Mouse (Mus musculus) adrenal gland, adult 2 months (tissue): ENCODE results near the gene Pjvk. TPM values are rescaled to one million over a fixed set of nuclear protein-coding genes. Genes with fewer than 3 reads are reported as not detected.

ENCODE experiments used
- DNase-seq: peaks from one replicate; pipeline ENCODE4 v3.0.0; 2021
- polyA plus RNA-seq: library from polyadenylated mRNA; depleted of rRNA; stranded (reverse); fragments of >200 nt; gene quantifications from 2 replicates; pipeline ENCODE4 v1.2.3, GENCODE M21; 2012
- total RNA-seq, 2 experiments: library from RNA; stranded (reverse); gene quantifications; 2 replicates each; pipeline ENCODE4 v1.2.3; 2021

Gene Pjvk
- total and polyA plus RNA-seq, 3 experiments = 0.24 TPM; not detected in 2

GRCm38 (mm10) chr2:76671641-76672040 lies 23.4 kb downstream of the Pjvk start:
- no peak for DNase-seq

DNA sequence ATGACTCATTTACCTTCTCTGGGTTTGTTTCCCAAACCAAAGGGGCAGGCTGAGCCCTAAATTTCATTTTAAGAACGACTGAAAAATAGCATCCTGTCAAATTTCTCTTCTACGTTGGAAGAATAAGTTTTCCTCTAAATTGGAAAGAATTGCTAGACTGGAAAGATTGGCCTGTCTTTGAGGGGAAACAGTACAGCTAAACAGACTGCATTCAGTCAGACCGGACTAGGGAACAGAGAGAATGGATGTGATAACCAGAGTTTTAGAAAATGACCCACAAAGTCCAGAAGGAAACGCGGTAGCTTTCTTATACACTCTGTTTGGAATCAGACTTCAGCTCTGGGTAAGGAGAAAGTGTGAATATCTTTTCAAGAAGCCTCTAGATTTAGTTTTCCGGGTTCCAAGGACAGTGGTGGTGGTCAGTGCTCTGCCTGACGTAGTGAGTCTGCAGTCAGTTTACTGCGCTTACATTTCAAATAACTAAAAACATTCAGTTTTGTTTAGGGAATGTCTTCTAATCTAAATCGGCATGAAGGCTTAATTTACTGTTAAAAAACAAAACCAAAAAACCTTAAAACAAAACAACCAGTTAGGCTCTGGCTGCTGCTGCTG lies 24.0 kb downstream of the Pjvk start:
- no peak for DNase-seq

DNA sequence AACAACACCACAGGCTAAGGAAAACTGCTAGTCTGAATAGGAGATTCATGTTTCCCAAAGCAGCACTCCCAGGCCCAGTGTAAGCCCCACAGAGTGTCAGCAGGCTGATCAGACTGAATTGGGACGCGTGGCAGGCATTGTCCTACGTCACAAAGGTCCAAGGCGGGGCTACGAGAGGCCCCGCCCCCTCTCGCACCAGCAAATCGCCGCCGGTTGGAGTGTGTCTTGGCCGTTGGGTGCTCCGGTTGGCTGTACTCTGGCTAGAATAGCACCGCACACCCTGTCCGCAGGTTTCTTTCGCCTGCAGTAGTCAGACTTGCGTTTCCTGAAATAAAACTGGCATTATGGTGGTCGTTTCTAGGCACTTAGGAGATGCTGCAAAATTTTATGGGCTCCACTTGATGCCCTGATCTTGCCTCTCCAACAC lies 24.7 kb downstream of the Pjvk start, which contains the start of gene Fkbp7:
Gene Fkbp7 (minus strand): TSS at position 151 of the 427 bp plus-strand sequence.
- DNase-seq = peak; percentile 94

- DNase-seq = peak; percentile 73
Observed at GRCm38 (mm10) chr2:76673472-76674081, 25.3 kb downstream of the Pjvk start.

GRCm38 (mm10) chr2:76674725-76675427 lies 26.6 kb downstream of the Pjvk start, which contains the start of gene Plekha3:
Plekha3 (plus strand) TSS chr2:76675281.
- DNase-seq = peak; percentile 94

DNA sequence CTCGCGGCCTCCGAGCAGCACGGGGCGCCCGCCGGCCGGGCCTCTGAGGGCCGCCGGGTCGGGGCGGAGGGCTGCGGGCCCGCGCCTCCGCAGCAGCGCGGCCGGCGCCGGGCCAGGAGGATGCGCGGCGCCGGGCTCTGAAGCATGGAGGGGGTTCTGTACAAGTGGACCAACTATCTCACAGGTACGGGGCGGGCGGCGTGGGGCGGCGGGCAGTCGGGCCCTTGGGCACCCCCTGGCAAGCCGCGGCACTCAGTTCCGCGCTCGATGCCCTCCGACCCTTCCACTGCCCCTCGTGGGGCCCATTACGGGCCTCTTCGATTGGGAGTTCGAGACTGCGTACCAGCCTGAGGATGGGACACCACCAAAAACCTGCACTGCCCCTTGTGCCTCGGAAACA lies 27.2 kb downstream of the Pjvk start:
- DNase-seq = no peak

- DNase-seq = no peak
Observed at GRCm38 (mm10) chr2:76675949-76676348, 27.7 kb downstream of the Pjvk start.

DNA sequence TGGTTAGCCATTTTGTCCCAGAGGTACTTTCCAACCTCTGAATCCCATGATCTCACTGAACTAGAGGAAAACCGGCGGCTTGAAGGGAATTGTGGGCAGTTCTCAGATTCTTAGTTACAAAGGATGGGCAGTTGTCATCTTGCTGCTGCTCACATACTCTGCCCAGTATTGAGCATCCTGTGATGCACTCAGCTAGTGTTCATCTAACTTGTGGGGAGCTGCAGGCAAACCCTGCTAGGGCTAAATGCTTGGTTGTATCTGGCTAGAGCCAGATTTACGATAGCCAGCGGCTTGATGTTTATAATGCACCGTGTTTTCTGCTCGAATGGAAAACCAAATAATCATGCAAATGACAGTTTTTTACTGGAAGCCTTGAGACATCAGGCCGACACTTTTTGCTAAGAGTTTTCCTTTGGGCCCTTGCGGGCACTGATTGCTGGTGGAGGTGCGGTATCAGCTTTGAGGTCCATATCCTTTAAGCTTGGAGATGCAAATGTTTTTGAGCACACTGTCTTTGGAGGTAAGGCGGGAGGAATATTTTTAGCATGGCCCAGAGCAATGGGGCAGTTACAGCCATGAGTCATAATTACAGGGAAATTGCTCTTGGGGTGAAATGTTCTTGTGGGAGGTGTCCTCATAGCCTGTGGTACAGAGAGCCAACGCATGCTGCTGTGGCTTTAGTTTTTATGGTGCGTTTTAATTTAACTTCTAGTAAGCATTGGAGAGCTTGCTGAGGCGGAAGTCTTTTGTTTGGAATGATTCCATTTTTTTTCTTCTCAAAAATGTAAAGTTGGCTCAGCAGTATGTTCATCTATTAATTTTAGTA lies 28.3 kb downstream of the Pjvk start:
- no peak for DNase-seq

DNA sequence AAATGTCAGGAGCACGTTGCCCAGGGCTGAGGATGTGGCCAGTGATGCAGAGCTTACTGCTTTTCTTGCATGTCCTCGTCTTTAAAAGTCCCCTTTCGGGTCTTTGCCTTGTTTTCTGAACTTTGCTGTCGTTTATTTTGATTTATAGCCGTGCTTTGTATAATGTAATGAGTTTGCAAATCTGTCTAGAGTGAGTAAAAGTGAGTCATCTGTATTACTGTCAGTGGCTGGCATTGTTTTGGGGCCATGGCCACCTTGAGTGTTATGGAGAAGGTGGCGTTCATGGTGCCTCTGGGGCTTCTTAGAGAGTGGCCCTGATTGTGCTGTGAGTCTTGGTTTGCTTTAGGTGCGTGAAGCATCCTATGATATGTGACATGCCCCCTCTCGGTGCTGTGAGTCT lies 34.0 kb downstream of the Pjvk start:
- peak; percentile 50 for DNase-seq

- no peak for DNase-seq
Observed at GRCm38 (mm10) chr2:76686986-76687385, 38.7 kb downstream of the Pjvk start.

GRCm38 (mm10) chr2:76687608-76688007 lies 39.3 kb downstream of the Pjvk start:
- no peak for DNase-seq

DNA sequence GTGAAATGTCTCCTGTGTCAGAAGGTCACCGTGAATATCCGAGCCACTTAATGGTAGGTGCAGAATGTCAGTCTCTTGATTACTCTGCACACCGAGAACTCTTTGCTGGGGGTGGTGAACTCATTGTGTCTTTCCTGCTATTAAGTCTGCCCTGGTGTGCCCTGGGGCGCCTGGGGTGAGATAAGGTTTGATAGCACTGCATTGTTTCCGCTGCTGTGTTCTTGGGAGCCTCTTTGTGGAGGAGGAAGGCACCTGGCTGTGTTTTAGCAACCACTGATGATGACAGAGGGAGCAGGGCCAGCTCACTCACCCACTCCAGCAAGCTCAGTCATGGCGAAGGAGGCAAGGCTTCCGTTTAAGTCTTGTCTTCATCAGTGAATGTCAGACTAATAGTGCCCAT lies 39.9 kb downstream of the Pjvk start:
- DNase-seq = peak; percentile 18

GRCm38 (mm10) chr2:76690436-76691204 lies 42.3 kb downstream of the Pjvk start:
- peak; percentile 63 for DNase-seq

DNA sequence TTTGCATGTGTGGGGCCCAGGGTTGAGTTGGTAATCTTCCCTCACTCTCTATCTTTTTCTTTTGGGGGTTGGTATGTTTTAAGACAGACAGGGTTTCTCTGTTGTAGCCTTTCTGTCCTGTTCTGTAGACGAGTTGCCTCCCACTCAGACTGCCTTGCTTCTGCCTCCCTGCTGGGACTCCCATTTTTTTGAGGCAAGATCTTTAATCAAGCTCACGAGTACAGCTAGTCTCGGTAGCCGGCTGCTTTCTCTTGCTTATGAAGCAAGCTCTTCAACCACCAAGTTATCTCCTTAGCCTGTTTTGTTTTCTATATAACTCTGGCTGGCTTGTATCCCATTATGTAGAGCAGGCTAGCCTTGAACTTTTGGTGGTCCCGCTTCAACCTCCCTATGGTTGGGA lies 45.5 kb downstream of the Pjvk start:
- DNase-seq = no peak

DNA sequence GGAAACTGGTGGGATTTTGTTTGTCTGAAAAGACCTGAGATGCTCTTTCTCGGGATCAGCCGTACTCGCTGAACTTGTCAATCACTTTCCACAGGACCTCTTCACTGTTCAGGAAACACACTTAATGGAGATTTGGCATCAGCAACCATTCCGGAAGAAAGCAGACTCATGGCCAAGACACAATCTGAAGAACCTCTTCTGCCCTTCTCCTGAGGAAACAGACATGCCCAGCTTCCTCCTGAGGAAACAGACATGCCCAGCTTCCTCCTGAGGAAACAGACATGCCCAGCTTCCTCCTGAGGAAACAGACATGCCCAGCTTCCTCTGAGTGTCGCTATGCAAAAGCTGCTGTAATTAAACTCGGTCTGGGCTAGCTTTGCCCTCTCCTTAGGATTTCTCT lies 47.0 kb downstream of the Pjvk start:
- DNase-seq = no peak

GRCm38 (mm10) chr2:76702188-76702587 lies 53.9 kb downstream of the Pjvk start:
- DNase-seq = no peak

GRCm38 (mm10) chr2:76702751-76703150 lies 54.5 kb downstream of the Pjvk start:
- DNase-seq = no peak

DNA sequence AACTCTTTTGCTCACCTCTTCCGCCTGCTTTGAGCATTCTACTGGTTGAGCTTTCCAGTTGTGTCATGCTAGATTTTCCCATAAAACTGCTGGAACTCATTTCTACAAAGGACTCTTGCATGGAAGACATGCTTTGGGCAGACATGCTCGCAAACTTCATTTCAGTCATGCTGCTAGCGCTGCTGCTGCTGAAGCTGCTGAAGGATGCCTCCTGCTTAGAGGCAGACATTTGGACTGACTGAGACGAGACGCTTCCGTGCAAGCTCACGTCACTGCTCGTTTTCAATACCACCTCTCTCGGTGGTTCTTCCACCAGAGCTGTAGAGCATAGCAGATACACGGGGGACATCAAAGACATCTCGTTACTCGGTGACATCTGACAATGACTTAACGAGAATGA lies 57.4 kb downstream of the Pjvk start:
- no peak for DNase-seq
